Mouse (Mus musculus) cerebellum, adult 2 months (tissue): ENCODE data around the gene Mrpl58.

ENCODE experiments used
- CTCF ChIP-seq: fragments of 200-500 bp; IDR thresholded peaks from 2 replicates; pipeline ENCODE4 v1.5.1; 2011; ENCODE audit warnings: low read depth, mild to moderate bottlenecking, control low read depth, low read length, moderate library complexity, borderline replicate concordance; ENCODE audit not compliant: insufficient read depth
- POLR2A ChIP-seq: fragments of 200-500 bp; IDR thresholded peaks from 2 replicates; pipeline ENCODE4 v1.6.1; 2011; ENCODE audit warnings: low read length, control low read depth, borderline replicate concordance; ENCODE audit not compliant: insufficient read depth

GRCm38 (mm10) chr11:115423091-115423490 lies 19.5 kb downstream of the Mrpl58 start:
- TF ChIP-seq CTCF: no peak
- TF ChIP-seq POLR2A: no peak
